Mouse (Mus musculus) midbrain, embryonic 11.5 days (tissue): Measurements from ENCODE around the gene Slc22a20. TPM values are rescaled to one million over a fixed set of nuclear protein-coding genes. Genes with fewer than 3 reads are reported as not detected.

Experiments used
- ATAC-seq: fragments of 200-750 bp; cut with Nextera tagmentation; 2 replicates; pipeline ENCODE4 v1.8.0; 2017; ENCODE audit warnings: moderate TSS enrichment, moderate library complexity; ENCODE audit not compliant: low FRiP score
- DNase-seq: peaks from one replicate; pipeline ENCODE4 v3.0.0; 2015; ENCODE audit warnings: low spot score; ENCODE audit errors: missing footprints
- H3K27ac ChIP-seq: fragments of 300-500 bp; sonication (generic); 2 replicates; pipeline ENCODE4 v1.5.1; 2014; ENCODE audit warnings: low read depth, low read length
- H3K27me3 ChIP-seq: fragments of 300-500 bp; sonication (generic); 2 replicates; pipeline ENCODE4 v1.6.1; 2014; ENCODE audit warnings: mild to moderate bottlenecking, low read length, moderate library complexity, mixed read lengths; ENCODE audit not compliant: control insufficient read depth, insufficient read depth
- H3K36me3 ChIP-seq: fragments of 300-500 bp; sonication (generic); 2 replicates; pipeline ENCODE4 v1.6.1; 2014; ENCODE audit warnings: mild to moderate bottlenecking, low read length, moderate library complexity, mixed read lengths; ENCODE audit not compliant: control insufficient read depth, insufficient read depth
- H3K4me1 ChIP-seq: fragments of 300-500 bp; sonication (generic); 2 replicates; pipeline ENCODE4 v1.6.1; 2014; ENCODE audit warnings: low read length; ENCODE audit not compliant: control insufficient read depth, insufficient read depth
- H3K4me2 ChIP-seq: fragments of 300-500 bp; sonication (generic); 2 replicates; pipeline ENCODE4 v1.6.1; 2014; ENCODE audit warnings: mild to moderate bottlenecking, moderate library complexity
- H3K4me3 ChIP-seq: fragments of 300-500 bp; sonication (generic); 2 replicates; pipeline ENCODE4 v1.5.1; 2014; ENCODE audit warnings: low read depth, low read length
- H3K9ac ChIP-seq: fragments of 300-500 bp; sonication (generic); 2 replicates; pipeline ENCODE4 v1.6.1; 2014; ENCODE audit warnings: low read length
- H3K9me3 ChIP-seq: fragments of 300-500 bp; sonication (generic); 2 replicates; pipeline ENCODE4 v1.6.1; 2016; ENCODE audit warnings: low read length; ENCODE audit not compliant: control insufficient read depth
- WGBS: fragments of 180-500 bp; shearing (Covaris S2); extraction: QIAGEN DNeasy Blood & Tissue Kit; methylation state at CpG from one replicate; pipeline ENCODE4 v1.1.7; 2014; 5-methylcytosine and 5-hydroxymethylcytosine counted together
- polyA plus RNA-seq: library from polyadenylated mRNA; unstranded; fragments of >200 nt; fragmentation: Nextera tagmentation; extraction: Ambion mirVana; gene quantifications from 2 replicates; pipeline ENCODE4 v1.2.1, GENCODE M21; 2014

Gene Slc22a20
- polyA plus RNA-seq, 1 experiment from 2014 or later, result not detected

DNA sequence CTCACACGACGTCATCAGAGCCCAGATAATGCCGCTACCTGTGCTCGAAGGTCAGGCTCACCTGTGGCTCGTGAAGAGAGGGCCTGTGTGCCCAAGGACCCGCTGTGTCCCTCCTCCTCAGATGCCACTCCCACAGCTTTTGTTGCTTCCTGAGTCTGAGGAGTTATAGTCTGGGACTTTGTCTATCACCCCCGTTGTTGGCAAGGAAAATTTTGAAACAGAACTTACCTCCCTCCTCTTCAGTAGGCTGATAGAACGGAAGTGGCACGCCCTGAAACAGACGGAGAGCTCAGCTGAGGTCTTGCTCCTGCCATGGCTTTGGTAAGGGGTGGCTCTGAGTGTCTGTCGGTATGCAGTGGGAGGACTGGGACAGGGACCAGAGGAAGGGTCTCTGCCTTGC is 35.7 kb downstream of the Slc22a20 start:
- ATAC-seq (no peak), DNase-seq (peak; percentile 59)
- H3K9ac ChIP-seq, result no peak overlapping the region
- H3K9me3 ChIP-seq, result no peaks in the 10 kb centered on the region
- H3K4me1 ChIP-seq, result no peaks in the 10 kb centered on the region
- no peak overlapping the region for H3K4me2 ChIP-seq
- no peak overlapping the region for H3K4me3 ChIP-seq
- H3K27me3 ChIP-seq, result no peaks in the 10 kb centered on the region
- 93% methylated on average over 11 of the region's 11 CpGs for WGBS
- H3K36me3 ChIP-seq, result peaks cover 14% of the 10 kb centered on the region; the same call in 1 of the 2 replicates
- H3K27ac ChIP-seq, result no peak overlapping the region

DNA sequence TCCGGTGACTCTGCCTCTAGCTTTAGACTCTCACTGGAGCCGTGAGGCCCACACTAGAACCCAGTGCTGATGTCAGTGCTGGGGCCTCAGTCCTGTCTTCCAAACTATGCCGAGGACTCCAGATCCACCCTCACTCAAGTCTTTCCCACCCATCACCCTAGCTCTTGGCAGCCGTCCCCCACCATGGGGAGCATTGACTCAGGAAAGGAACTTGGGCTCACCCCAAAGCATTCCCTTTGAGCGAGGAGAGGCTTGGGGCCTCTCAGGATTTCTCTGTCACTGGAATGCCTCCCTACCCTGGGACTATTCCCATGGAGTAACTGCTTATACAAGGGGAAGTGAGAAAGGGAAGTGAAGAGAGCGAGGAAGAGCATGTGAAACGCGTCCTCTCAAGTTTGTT is 40.1 kb downstream of the Slc22a20 start:
- H3K36me3 ChIP-seq, result peaks cover 9% of the 10 kb centered on the region; the same call in 1 of the 2 replicates
- 95% methylated on average over 8 of the region's 8 CpGs for WGBS

DNA sequence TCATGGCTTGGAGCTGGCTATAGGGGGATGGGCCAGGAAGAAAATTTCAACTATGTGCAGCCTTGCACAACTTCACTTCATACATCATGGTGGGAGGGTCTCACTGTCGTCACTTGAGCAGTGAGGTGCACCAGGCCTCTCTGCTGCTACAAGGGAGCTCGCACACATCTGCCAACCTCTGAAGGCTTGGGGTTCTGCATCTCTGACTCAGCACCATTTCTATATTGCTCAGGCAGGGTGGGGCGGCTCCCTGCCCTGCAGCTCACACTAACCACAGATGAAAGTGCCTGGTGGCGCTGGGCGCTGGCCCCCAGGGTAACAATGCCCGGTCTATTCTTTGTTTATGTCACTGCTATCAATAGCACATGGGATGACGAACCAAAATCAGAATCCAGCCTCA is 40.9 kb downstream of the Slc22a20 start:
- Histone ChIP-seq H3K9ac (no peak overlapping the region), H3K4me2 (no peak overlapping the region), H3K9me3 (no peaks in the 10 kb centered on the region), H3K27ac (no peak overlapping the region), H3K4me3 (no peak overlapping the region), H3K36me3 (peaks cover 7% of the 10 kb centered on the region; the same call in 1 of the 2 replicates), H3K27me3 (no peaks in the 10 kb centered on the region), H3K4me1 (no peaks in the 10 kb centered on the region)
- ATAC-seq (no peak), DNase-seq (no peak)
- 87% methylated on average over 7 of the region's 7 CpGs for WGBS

More for the DNA sequence above, 40.1 kb downstream of the Slc22a20 start:
- H3K9me3 ChIP-seq, result no peaks in the 10 kb centered on the region
- H3K4me3 ChIP-seq, result no peak overlapping the region
- no peak overlapping the region for H3K9ac ChIP-seq
- ATAC-seq (no peak), DNase-seq (peak; percentile 59)
- no peak overlapping the region for H3K4me2 ChIP-seq
- H3K27ac ChIP-seq, result no peak overlapping the region
- no peaks in the 10 kb centered on the region for H3K4me1 ChIP-seq
- no peaks in the 10 kb centered on the region for H3K27me3 ChIP-seq

DNA sequence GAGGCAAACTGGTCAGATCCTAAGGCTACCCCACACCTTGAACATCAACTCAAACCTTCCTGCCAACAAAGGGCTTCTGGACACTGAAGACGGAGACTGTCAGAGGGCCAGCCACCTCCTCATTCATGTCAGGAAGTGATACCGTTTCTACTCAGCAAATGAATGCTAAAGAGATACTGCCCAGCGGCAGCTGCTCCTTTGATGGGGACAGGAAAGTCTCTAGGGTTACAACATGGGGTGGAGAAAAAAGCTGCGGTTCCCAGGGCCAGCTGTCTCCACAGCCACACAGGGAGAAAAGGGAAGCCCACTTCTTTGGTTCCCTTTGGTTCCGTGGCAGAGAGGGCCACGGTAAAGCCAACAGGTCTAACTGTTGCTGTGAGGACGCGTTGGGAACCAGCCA is 41.8 kb downstream of the Slc22a20 start:
- no peak overlapping the region for H3K9ac ChIP-seq
- H3K36me3 ChIP-seq, result peaks cover 4% of the 10 kb centered on the region; the same call in 1 of the 2 replicates
- H3K27ac ChIP-seq, result no peak overlapping the region; the same call in 1 of the 2 replicates
- no peaks in the 10 kb centered on the region for H3K4me1 ChIP-seq
- DNase-seq (peak; percentile 67), ATAC-seq (no peak)
- H3K4me3 ChIP-seq, result no peak overlapping the region
- no peaks in the 10 kb centered on the region for H3K9me3 ChIP-seq
- no peak overlapping the region for H3K4me2 ChIP-seq
- H3K27me3 ChIP-seq, result no peaks in the 10 kb centered on the region
- 88% methylated on average over 8 of the region's 8 CpGs for WGBS

DNA sequence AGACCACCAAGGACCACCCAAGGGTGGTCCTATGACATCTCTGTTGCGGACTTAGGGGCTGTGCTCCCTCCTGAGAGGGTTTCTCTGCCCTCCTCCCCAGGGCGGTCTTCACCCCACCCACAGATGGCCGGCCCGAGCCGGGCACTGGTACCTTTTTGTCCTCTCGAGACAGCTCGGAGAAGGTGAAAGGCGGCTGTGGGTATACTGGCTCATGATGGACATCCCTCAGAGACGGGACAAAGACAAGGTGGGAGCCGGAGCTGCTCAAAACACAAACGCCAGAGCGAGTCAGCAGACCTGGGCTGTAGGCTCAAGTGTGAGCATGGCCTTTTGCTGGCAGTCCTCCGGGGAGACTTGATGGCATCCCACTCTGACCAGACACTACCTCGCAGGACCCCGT is 42.5 kb downstream of the Slc22a20 start:
- DNase-seq, result no peak

DNA sequence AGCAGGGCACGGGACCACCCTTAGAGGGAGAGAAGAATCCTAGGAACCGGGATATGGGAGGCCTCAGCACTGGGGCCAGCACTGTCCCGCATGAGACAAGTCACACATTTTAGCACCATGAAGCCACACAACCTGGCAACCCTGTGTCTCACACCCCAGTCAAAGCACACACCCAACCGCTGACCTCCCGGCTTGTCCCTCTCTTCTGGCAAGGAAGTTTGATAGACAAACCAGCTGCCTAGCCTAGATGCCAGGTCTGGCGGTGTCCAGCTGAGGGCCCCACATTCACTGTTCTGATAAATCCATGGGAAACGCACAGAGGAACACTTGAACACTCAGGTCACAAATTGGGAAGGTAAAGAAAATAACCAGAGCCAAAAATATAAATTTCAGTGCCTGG is 43.4 kb downstream of the Slc22a20 start:
- no peaks in the 10 kb centered on the region for H3K9me3 ChIP-seq
- H3K27me3 ChIP-seq, result no peaks in the 10 kb centered on the region
- no peak for DNase-seq
- H3K9ac ChIP-seq, result no peak overlapping the region
- WGBS, result 96% methylated on average over 7 of the region's 7 CpGs
- no peak for ATAC-seq
- H3K4me3 ChIP-seq, result no peak overlapping the region
- no peak overlapping the region for H3K27ac ChIP-seq
- H3K4me1 ChIP-seq, result peaks cover 8% of the 10 kb centered on the region
- no peak overlapping the region for H3K4me2 ChIP-seq
- peaks cover 4% of the 10 kb centered on the region; the same call in 1 of the 2 replicates for H3K36me3 ChIP-seq

More for the DNA sequence above, 42.5 kb downstream of the Slc22a20 start:
- H3K4me2 ChIP-seq, result no peak overlapping the region
- no peaks in the 10 kb centered on the region for H3K27me3 ChIP-seq
- 94% methylated on average over 15 of the region's 15 CpGs for WGBS
- H3K27ac ChIP-seq, result no peak overlapping the region
- H3K4me3 ChIP-seq, result no peak overlapping the region
- peaks cover 4% of the 10 kb centered on the region; the same call in 1 of the 2 replicates for H3K36me3 ChIP-seq
- H3K9me3 ChIP-seq, result no peaks in the 10 kb centered on the region
- H3K9ac ChIP-seq, result no peak overlapping the region
- H3K4me1 ChIP-seq, result no peaks in the 10 kb centered on the region; the same call in 1 of the 2 replicates
- ATAC-seq, result no peak

DNA sequence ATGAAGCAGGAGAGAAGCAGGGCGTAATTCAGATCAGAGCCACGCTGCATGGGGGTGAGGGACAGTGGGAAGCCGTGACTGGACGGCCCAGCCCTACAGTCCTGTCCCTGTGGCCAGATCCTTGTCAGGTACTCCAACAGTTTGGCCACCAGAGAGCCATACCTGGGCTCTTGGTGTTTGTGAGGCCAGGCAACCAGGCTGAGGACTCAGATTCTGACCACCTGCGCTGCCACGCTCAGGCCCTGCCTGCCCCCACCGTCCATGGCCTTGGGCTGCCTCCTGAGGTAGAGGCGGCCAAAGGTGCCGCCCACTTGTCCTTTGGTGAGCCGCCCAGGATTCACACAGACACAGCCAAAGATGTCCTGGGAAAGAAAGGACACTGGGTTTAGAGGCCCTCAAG is 45.3 kb downstream of the Slc22a20 start:
- no peak overlapping the region for H3K4me3 ChIP-seq
- H3K9ac ChIP-seq, result no peak overlapping the region
- DNase-seq (no peak), ATAC-seq (no peak)
- 94% methylated on average over 10 of the region's 10 CpGs for WGBS
- H3K27me3 ChIP-seq, result no peaks in the 10 kb centered on the region
- H3K4me1 ChIP-seq, result peaks cover 14% of the 10 kb centered on the region
- H3K27ac ChIP-seq, result no peak overlapping the region
- no peak overlapping the region for H3K4me2 ChIP-seq
- peaks cover 4% of the 10 kb centered on the region; the same call in 1 of the 2 replicates for H3K36me3 ChIP-seq
- no peaks in the 10 kb centered on the region for H3K9me3 ChIP-seq

DNA sequence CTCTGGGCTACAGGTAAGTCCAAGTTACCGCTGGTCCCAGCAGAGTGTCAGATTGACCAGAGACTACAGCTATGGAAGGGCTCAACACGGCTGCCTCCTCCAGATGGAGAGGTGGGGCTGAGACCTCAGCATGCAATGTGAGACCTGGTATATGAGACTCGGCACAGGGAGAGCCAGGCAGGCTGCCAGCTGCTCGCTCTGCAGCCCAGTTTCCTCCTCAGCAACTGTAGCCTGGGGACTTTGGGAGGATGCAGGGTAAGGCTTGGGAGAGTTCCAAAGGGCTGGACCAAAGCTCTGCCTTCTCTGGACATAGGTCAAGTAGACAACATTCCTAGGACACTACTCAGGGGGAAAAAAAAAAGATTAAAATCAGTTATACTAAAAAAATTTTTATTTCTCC is 45.8 kb downstream of the Slc22a20 start:
- Histone ChIP-seq H3K27ac (no peak overlapping the region), H3K4me2 (no peak overlapping the region), H3K9ac (no peak overlapping the region), H3K4me3 (no peak overlapping the region), H3K27me3 (no peaks in the 10 kb centered on the region), H3K9me3 (no peaks in the 10 kb centered on the region), H3K4me1 (peaks cover 14% of the 10 kb centered on the region), H3K36me3 (peaks cover 4% of the 10 kb centered on the region; the same call in 1 of the 2 replicates)
- WGBS, result 89% methylated on average over 4 of the region's 4 CpGs
- ATAC-seq, result no peak
- DNase-seq, result no peak

DNA sequence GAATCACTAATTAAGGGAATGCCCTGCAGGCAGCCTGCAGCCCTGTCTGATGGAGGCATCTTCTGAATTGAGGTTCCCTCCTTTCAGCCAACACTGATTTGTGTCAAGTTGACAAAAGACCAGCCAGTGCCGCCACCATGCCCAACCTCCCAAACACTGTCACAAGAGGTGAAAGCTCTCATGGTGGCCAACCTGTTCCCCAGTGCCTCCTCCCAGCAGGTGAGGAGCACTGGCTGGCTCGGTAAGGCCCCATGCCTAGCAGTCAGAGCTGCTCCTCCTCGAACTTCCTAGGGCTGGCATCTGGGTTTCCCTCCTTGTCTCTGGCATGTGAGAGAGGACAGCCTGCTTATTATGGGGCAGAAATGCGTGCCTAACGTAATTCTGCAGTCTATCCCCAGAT is 46.2 kb downstream of the Slc22a20 start:
- no peak for ATAC-seq
- Histone ChIP-seq H3K36me3 (peaks cover 4% of the 10 kb centered on the region; the same call in 1 of the 2 replicates), H3K4me1 (peaks cover 14% of the 10 kb centered on the region), H3K9ac (no peak overlapping the region), H3K4me2 (no peak overlapping the region), H3K27ac (no peak overlapping the region), H3K4me3 (no peak overlapping the region), H3K9me3 (no peaks in the 10 kb centered on the region), H3K27me3 (no peaks in the 10 kb centered on the region)
- DNase-seq, result no peak
- 87% methylated on average over 5 of the region's 5 CpGs for WGBS
